Mouse (Mus musculus) liver, postnatal 0 days (tissue): ENCODE data around the gene Myl6b. TPM values are rescaled to one million over a fixed set of nuclear protein-coding genes. Genes with fewer than 3 reads are reported as not detected.

ENCODE experiments used
- ATAC-seq: fragments of 200-750 bp; cut with Nextera tagmentation; 2 replicates; pipeline ENCODE4 v1.8.0; 2017; ENCODE audit warnings: mild to moderate bottlenecking, moderate library complexity
- DNase-seq: peaks from one replicate; pipeline ENCODE4 v3.0.0-alpha.2; 2016
- H3K27ac ChIP-seq: fragments of 300-500 bp; sonication (generic); 2 replicates; pipeline ENCODE4 v1.5.1; 2014; ENCODE audit warnings: antibody characterized with exemption, moderate library complexity, mild to moderate bottlenecking, low read depth
- H3K27me3 ChIP-seq: fragments of 300-500 bp; sonication (generic); 2 replicates; pipeline ENCODE4 v1.6.1; 2014; ENCODE audit warnings: low read length, control low read depth, mixed read lengths; ENCODE audit not compliant: insufficient read depth
- H3K36me3 ChIP-seq: fragments of 300-500 bp; sonication (generic); replicated peaks from 2 replicates; pipeline ENCODE4 v1.6.1; 2014; ENCODE audit warnings: mild to moderate bottlenecking, control low read depth, low read length, moderate library complexity, mixed read lengths; ENCODE audit not compliant: insufficient read depth
- H3K4me1 ChIP-seq: fragments of 300-500 bp; sonication (generic); 2 replicates; pipeline ENCODE4 v1.6.1; 2014; ENCODE audit warnings: antibody characterized with exemption, mild to moderate bottlenecking, control low read depth; ENCODE audit not compliant: insufficient read depth
- H3K4me2 ChIP-seq: fragments of 300-500 bp; sonication (generic); 2 replicates; pipeline ENCODE4 v1.6.1; 2014; ENCODE audit warnings: low read depth, mild to moderate bottlenecking, low read length, moderate library complexity, mixed read lengths
- H3K4me3 ChIP-seq: fragments of 300-500 bp; sonication (generic); 2 replicates; pipeline ENCODE4 v1.5.1; 2014; ENCODE audit warnings: low read depth, low read length
- H3K9ac ChIP-seq: fragments of 300-500 bp; sonication (generic); replicated peaks from 2 replicates; pipeline ENCODE4 v1.6.1; 2014; ENCODE audit warnings: mild to moderate bottlenecking, moderate library complexity
- H3K9me3 ChIP-seq: fragments of 300-500 bp; sonication (generic); 2 replicates; pipeline ENCODE4 v1.6.1; 2016; ENCODE audit warnings: mild to moderate bottlenecking, control low read depth, low read length, mixed read lengths
- CTCF ChIP-seq: sonication (generic); IDR thresholded peaks from 2 replicates; pipeline ENCODE4 v1.5.1; 2016; ENCODE audit warnings: antibody characterized with exemption, low read depth
- EP300 ChIP-seq: IDR thresholded peaks from 2 replicates; pipeline ENCODE4 v1.6.1; 2016; ENCODE audit warnings: antibody characterized with exemption, low read depth, mild to moderate bottlenecking
- whole genome bisulfite sequencing: fragments of 180-500 bp; shearing (Covaris S2); extraction: QIAGEN DNeasy Blood & Tissue Kit; methylation state at CpG from one replicate; pipeline ENCODE4 v1.1.7; 2014; ENCODE audit not compliant: insufficient replicate concordance; 5-methylcytosine and 5-hydroxymethylcytosine counted together
- microRNA-seq: library from miRNA; unstranded; fragments of <30 nt; microRNA quantifications from one replicate; pipeline ENCODE4, GENCODE M21; 2016
- polyA plus RNA-seq: library from polyadenylated mRNA; unstranded; fragments of >200 nt; fragmentation: Nextera tagmentation; extraction: Ambion mirVana; gene quantifications from 2 replicates; pipeline ENCODE4 v1.2.1, GENCODE M21; 2015

The Myl6b gene
- polyA plus RNA-seq, 1 experiment from 2014 or later = 1.5 TPM

- H3K27ac ChIP-seq = no peak overlapping the region
- H3K4me3 ChIP-seq = no peak overlapping the region
- TF ChIP-seq CTCF (no peak), EP300 (no peak)
- no peak overlapping the region for H3K9ac ChIP-seq
- H3K27me3 ChIP-seq = no peaks in the 10 kb centered on the region
- WGBS = 77% methylated on average over 6 of the region's 6 CpGs
- H3K4me1 ChIP-seq = no peaks in the 10 kb centered on the region
- H3K9me3 ChIP-seq = no peaks in the 10 kb centered on the region
- no peak overlapping the region for H3K4me2 ChIP-seq
- H3K36me3 ChIP-seq = no peaks in the 10 kb centered on the region
- ATAC-seq (no peak), DNase-seq (no peak)
Measured at GRCm38 (mm10) chr10:128451014-128451413, 47.5 kb downstream of the Myl6b start.

GRCm38 (mm10) chr10:128445407-128445806 lies 53.1 kb downstream of the Myl6b start:
- no peak overlapping the region for H3K9ac ChIP-seq
- no peak overlapping the region for H3K4me2 ChIP-seq
- H3K27ac ChIP-seq = no peak overlapping the region
- peaks cover 6% of the 10 kb centered on the region for H3K36me3 ChIP-seq
- H3K9me3 ChIP-seq = no peaks in the 10 kb centered on the region
- no peaks in the 10 kb centered on the region for H3K4me1 ChIP-seq
- TF ChIP-seq CTCF = no peak
- no peak for TF ChIP-seq EP300
- DNase-seq = no peak
- ATAC-seq = no peak
- H3K27me3 ChIP-seq = no peaks in the 10 kb centered on the region
- H3K4me3 ChIP-seq = no peak overlapping the region
- WGBS = 34% methylated on average over 4 of the region's 4 CpGs

GRCm38 (mm10) chr10:128444354-128444753 lies 54.1 kb downstream of the Myl6b start:
- TF ChIP-seq EP300 = no peak
- TF ChIP-seq CTCF = no peak
- Histone ChIP-seq H3K9ac (no peak overlapping the region), H3K27me3 (no peaks in the 10 kb centered on the region), H3K4me1 (peaks cover 4% of the 10 kb centered on the region; the same call in 1 of the 2 replicates), H3K9me3 (no peaks in the 10 kb centered on the region), H3K36me3 (peaks cover 11% of the 10 kb centered on the region), H3K27ac (no peak overlapping the region), H3K4me2 (no peak overlapping the region), H3K4me3 (no peak overlapping the region)
- WGBS = 51% methylated on average over 6 of the region's 6 CpGs
- no peak for DNase-seq
- ATAC-seq = no peak

Small RNA genes lying within 50 kb of the gene (microRNA-seq; reads per million reads assigned to microRNA genes)
- gene Mir6916 = not detected
- 1.2 reads per million for gene Mir8105

Other genes starting within 250 kb of the Myl6b start
- gene Apon, start 244.6 kb downstream of the Myl6b start, polyA plus RNA-seq = 41.8 and 42.4 TPM in 2 replicates
- 1,289 and 1,338 TPM in 2 replicates for gene Apof, start 230.0 kb downstream of the Myl6b start, polyA plus RNA-seq
- 11.3 and 12.1 TPM in 2 replicates for gene Stat2, start 228.1 kb downstream of the Myl6b start, polyA plus RNA-seq
- not detected in 2 replicates for gene Il23a, start 199.9 kb downstream of the Myl6b start, polyA plus RNA-seq
- gene Pan2, start 195.3 kb downstream of the Myl6b start, polyA plus RNA-seq = 9.2 and 10.2 TPM in 2 replicates
- gene Cnpy2, start 176.2 kb downstream of the Myl6b start, polyA plus RNA-seq = 110 and 121 TPM in 2 replicates
- gene Cs, start 161.0 kb downstream of the Myl6b start, polyA plus RNA-seq = 45.3 and 51.4 TPM in 2 replicates
- 8.5 and 11.2 TPM in 2 replicates for gene Coq10a, start 129.7 kb downstream of the Myl6b start, polyA plus RNA-seq
- 2.0 and 2.7 TPM in 2 replicates for gene Ankrd52, start 121.6 kb downstream of the Myl6b start, polyA plus RNA-seq
- gene Slc39a5, start 97.5 kb downstream of the Myl6b start, polyA plus RNA-seq = 59.0 and 64.1 TPM in 2 replicates
- 33.7 and 33.8 TPM in 2 replicates for gene Nabp2, start 87.2 kb downstream of the Myl6b start, polyA plus RNA-seq
- 7.2 and 7.3 TPM in 2 replicates for gene Rnf41, start 87.0 kb downstream of the Myl6b start, polyA plus RNA-seq
- gene Smarcc2, start 39.4 kb downstream of the Myl6b start, polyA plus RNA-seq = 13.4 and 14.7 TPM in 2 replicates
- gene Myl6, start 4.5 kb downstream of the Myl6b start, polyA plus RNA-seq = 437 and 442 TPM in 2 replicates
- 6.6 and 7.6 TPM in 2 replicates for gene Esyt1, start 27.2 kb upstream of the Myl6b start, polyA plus RNA-seq
- gene Zc3h10, start 49.1 kb upstream of the Myl6b start, polyA plus RNA-seq = 5.0 and 5.4 TPM in 2 replicates
- 2,058 and 2,065 TPM in 2 replicates for gene Rpl41, start 50.6 kb upstream of the Myl6b start, polyA plus RNA-seq
- 81.9 and 85.1 TPM in 2 replicates for gene Pa2g4, start 67.3 kb upstream of the Myl6b start, polyA plus RNA-seq
- gene Erbb3, start 91.0 kb upstream of the Myl6b start, polyA plus RNA-seq = 7.3 and 7.8 TPM in 2 replicates
- gene Rps26, start 128.1 kb upstream of the Myl6b start, polyA plus RNA-seq = 469 and 517 TPM in 2 replicates
- 0.18 and 0.40 TPM in 2 replicates for gene Ikzf4, start 147.3 kb upstream of the Myl6b start, polyA plus RNA-seq
- gene Suox, start 175.4 kb upstream of the Myl6b start, polyA plus RNA-seq = 27.7 and 27.9 TPM in 2 replicates
- 23.0 and 26.2 TPM in 2 replicates for gene Rab5b, start 197.6 kb upstream of the Myl6b start, polyA plus RNA-seq
- gene Pmel, start 205.5 kb upstream of the Myl6b start, polyA plus RNA-seq = 0.46 and 0.69 TPM in 2 replicates
- 29.8 and 34.7 TPM in 2 replicates for gene Cdk2, start 206.3 kb upstream of the Myl6b start, polyA plus RNA-seq
- 2.5 and 2.9 TPM in 2 replicates for gene Dgka, start 246.2 kb upstream of the Myl6b start, polyA plus RNA-seq
- gene Pym1, start 249.2 kb upstream of the Myl6b start, polyA plus RNA-seq = 14.9 and 17.8 TPM in 2 replicates